Mouse (Mus musculus) E14TG2a.4 (cell line): Measurements from ENCODE around the gene Cerkl.

Source experiments
- H3K27me3 ChIP-seq: 2 replicates; pipeline ENCODE4 v1.6.1; 2014; ENCODE audit warnings: low read length, control low read depth; ENCODE audit not compliant: insufficient read depth
- H3K36me3 ChIP-seq: 2 replicates; pipeline ENCODE4 v1.6.1; 2014; ENCODE audit warnings: low read length, control low read depth; ENCODE audit not compliant: insufficient read depth
- H3K4me1 ChIP-seq: replicated peaks from 2 replicates; pipeline ENCODE4 v1.6.1; 2014; ENCODE audit warnings: low read depth, low read length, control low read depth
- H3K4me3 ChIP-seq: replicated peaks from 2 replicates; pipeline ENCODE4 v1.5.1; 2014; ENCODE audit warnings: mild to moderate bottlenecking, low read length
- H3K9me3 ChIP-seq: 2 replicates; pipeline ENCODE4 v1.6.1; 2014; ENCODE audit warnings: low read length, control low read depth
- CTCF ChIP-seq: conservative IDR thresholded peaks from 2 replicates; pipeline ENCODE4 v1.5.1; 2014; ENCODE audit warnings: low read length
- NANOG ChIP-seq: IDR thresholded peaks from 2 replicates; pipeline ENCODE4 v1.6.1; 2014; ENCODE audit warnings: borderline replicate concordance, low read length, mixed read lengths
- POU5F1 ChIP-seq: IDR thresholded peaks from 2 replicates; pipeline ENCODE4 v1.6.1; 2014; ENCODE audit warnings: low read length, borderline replicate concordance

Cerkl gene

DNA sequence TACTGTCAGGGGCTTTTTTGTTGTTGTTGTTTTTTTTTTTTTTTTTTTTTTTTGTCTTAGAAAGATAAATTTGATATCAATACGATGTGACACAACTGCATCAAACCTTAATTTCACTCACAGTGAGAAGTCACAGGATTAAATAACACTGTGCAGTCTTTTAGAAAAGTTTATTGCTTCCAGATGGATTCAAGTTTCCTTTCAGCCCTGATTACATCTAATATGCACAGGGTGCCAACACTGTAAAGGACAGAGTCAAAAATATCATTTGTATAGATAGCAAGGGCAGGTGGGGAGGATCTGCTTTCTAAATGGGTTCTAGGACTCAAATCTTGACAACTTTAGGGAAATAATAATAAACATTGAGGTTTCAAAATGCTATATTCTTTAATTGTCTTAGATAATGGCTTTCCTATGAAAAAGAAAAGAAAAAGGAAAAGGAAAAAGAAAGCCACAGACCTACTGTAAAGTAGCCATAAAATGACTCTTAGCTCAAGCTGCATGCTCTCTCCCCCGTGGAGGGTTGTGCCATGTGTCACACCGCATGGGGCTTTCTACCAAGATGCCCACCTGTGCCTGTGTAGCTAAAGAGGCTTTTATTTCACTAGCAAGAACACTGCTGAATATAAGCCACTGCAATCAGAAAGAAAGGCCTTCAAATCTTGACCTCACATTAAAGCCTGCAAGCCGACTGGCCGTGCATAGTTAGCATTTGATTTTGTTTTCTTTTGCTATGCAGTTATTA is 50.8 kb downstream of the Cerkl start:
- H3K27me3 ChIP-seq, result no peaks in the 10 kb centered on the region
- H3K9me3 ChIP-seq, result no peaks in the 10 kb centered on the region; the same call in 1 of the 2 replicates
- H3K4me1 ChIP-seq, result no peaks in the 10 kb centered on the region
- H3K36me3 ChIP-seq, result no peaks in the 10 kb centered on the region
- no peak for TF ChIP-seq NANOG
- no peak overlapping the region for H3K4me3 ChIP-seq

DNA sequence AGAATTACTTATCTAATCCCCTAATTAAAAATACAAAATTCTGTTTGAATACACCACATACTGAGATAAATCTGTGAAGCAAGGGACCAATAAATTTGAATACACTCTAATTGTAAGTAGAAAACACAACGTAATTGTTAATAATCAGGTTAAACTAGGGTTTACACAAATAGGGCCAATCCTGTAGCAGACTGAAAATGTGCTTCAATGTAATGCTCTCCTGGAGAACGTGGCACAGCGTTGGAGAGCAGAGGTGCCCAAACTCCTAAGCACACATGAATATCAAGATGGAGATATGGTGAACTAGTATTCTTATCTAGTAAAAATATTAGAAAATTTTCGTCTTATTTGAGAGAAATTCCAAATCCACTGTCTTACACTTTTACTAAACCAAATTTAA is 56.5 kb downstream of the Cerkl start:
- H3K27me3 ChIP-seq, result no peaks in the 10 kb centered on the region
- H3K4me3 ChIP-seq, result no peak overlapping the region
- H3K4me1 ChIP-seq, result 0 out of 2 replicates have a peak, but pooled peaks cover 8% of the 10 kb centered on the region
- H3K9me3 ChIP-seq, result no peaks in the 10 kb centered on the region; the same call in 1 of the 2 replicates
- TF ChIP-seq NANOG (no peak), CTCF (no peak), POU5F1 (no peak)
- H3K36me3 ChIP-seq, result no peaks in the 10 kb centered on the region

DNA sequence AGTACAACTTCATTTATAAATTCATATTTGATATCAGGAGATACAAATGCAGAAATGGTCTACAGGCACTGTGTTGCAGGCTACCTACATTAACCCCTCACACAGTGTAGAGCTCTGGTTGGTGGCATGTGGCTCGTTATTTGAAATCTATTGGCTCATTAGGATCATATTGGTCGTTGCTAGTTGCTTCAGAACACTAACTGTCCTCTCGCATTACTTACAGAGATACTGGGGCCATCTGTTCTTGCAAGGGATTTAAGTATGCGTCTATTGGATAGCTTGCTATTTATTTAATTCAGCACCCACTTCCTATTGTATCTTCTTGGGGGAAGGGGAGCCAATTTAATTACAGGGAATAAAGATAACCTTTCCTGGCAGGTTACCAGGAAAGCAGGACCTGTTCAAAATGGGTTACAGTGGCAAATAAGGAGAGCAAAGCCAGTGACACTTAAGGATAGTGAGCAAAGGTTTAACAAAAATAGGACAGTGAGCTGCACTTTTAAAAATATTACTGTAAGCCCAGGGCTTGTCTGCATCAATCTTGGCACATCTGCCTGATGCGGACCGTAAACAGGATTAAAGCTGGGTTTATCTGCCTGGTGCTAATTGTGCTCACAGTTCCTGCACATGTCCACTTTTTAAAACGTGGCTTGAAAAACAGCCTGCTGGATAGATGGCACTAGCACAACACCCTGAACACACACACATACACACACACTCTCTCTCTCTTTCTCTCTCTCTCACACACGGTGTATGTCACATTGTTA is 57.2 kb downstream of the Cerkl start:
- no peaks in the 10 kb centered on the region for H3K36me3 ChIP-seq
- no peak for TF ChIP-seq CTCF
- no peak for TF ChIP-seq POU5F1
- TF ChIP-seq NANOG, result no peak
- no peak overlapping the region for H3K4me3 ChIP-seq
- no peaks in the 10 kb centered on the region; the same call in 1 of the 2 replicates for H3K9me3 ChIP-seq
- H3K4me1 ChIP-seq, result 0 out of 2 replicates have a peak, but pooled peaks cover 8% of the 10 kb centered on the region
- H3K27me3 ChIP-seq, result no peaks in the 10 kb centered on the region

DNA sequence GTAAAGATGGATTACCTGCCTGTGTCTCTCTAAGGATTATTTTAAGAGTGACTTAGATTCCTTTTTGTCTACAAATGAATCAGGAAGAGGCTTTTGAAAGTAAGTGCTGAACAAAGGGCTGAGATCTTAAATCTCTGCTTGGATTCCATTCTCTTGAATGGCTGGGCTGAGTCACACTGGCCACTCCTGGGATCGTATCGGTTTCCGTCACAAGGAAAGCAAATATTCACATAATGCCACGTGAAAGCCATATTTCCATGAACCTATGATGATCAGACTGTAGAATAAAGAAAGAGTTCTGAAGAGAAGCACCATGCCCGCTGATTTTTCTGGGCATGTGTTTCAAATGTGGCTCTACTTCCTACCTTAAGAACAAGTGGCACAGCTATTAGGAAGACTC is 57.8 kb downstream of the Cerkl start:
- no peaks in the 10 kb centered on the region; the same call in 1 of the 2 replicates for H3K9me3 ChIP-seq
- H3K4me3 ChIP-seq, result no peak overlapping the region
- no peak for TF ChIP-seq CTCF
- no peak for TF ChIP-seq POU5F1
- no peak for TF ChIP-seq NANOG
- no peaks in the 10 kb centered on the region for H3K27me3 ChIP-seq
- 0 out of 2 replicates have a peak, but pooled peaks cover 8% of the 10 kb centered on the region for H3K4me1 ChIP-seq
- H3K36me3 ChIP-seq, result no peaks in the 10 kb centered on the region

DNA sequence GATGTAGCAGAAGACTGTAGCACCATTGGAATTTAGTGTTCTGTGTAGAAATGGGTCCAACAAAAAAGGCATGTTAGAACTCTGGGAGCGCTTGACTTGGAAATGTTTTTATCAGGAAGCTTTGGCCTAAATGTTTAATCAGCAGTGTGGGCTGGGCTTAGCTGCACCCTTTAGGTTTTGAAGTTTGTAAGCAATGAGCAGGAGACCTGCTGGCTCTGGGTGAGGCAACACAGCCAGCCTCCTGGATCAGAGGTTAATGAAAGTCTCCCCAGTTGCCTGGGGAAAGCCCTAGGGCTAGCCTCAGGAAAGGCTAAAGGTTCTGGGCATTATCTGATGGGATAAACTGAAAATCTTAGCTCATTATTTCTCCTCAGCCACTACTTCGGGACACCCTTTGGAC is 58.2 kb downstream of the Cerkl start:
- no peaks in the 10 kb centered on the region for H3K36me3 ChIP-seq
- TF ChIP-seq CTCF (no peak), POU5F1 (no peak), NANOG (no peak)
- 0 out of 2 replicates have a peak, but pooled peaks cover 8% of the 10 kb centered on the region for H3K4me1 ChIP-seq
- H3K4me3 ChIP-seq, result no peak overlapping the region
- no peaks in the 10 kb centered on the region for H3K27me3 ChIP-seq
- H3K9me3 ChIP-seq, result no peaks in the 10 kb centered on the region

DNA sequence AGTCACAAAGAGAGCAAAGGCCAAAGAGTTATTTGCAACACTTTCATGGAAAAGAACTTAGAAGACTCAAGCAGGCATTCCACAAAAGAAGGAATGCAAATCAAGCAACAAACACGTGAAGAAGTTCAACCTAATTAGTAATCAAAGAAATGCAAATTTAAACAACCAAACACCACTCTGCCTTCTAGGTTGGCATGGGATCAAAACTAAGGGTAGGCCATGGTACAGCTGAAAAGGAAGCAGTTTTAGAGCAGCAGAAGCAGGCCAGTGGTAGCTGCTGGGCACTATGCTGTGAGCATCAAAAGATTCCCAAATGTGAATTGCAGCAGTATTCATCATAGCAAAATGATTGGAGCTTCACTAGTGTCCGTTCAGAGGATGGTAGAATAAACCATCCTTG is 59.5 kb downstream of the Cerkl start:
- Histone ChIP-seq H3K9me3 (no peaks in the 10 kb centered on the region), H3K4me3 (no peak overlapping the region), H3K36me3 (no peaks in the 10 kb centered on the region), H3K27me3 (no peaks in the 10 kb centered on the region), H3K4me1 (0 out of 2 replicates have a peak, but pooled peaks cover 8% of the 10 kb centered on the region)
- TF ChIP-seq CTCF, result no peak
- no peak for TF ChIP-seq POU5F1
- TF ChIP-seq NANOG, result no peak

DNA sequence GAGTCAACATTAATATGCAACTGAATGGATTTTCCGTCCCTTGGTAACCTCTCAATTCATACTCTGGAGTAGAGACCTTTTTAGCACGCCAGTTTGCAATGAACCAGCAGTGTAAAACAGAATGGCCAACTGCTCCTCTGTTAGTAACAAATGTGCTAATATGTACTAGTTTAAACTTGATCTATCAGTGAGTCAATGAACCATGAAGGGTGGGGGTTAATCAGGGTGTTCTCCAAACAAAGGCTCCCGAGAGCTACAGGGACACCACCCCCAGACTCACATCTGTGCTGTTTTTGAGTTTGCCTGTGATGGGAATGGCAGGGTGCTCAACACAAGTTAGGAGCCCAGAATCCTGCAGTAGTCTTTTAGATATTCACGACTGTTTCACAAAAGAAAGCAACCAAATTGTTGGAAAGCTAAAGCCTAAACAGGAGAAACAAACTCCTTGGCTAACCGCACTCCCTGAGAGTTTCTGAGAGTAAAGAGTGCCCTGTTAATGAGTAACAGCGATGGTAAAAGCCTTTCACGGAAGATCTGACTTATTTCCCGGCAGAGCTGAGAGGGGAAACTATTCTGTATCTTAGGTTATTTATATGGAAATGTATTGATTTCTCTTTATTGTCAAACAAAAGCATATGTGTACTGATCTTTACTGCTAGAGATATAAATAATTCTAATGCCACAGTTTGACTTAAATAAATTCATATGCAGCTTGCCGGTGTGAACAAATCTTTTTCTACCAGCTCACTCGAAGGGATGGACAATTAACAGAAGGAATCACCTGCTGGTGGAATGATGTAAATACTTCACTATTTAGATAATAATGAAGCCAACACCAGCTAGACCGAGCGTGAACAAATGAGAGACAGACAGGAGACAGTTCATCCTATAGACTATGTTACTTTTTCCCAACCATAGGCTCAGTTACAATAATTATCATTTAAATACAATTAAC is 77.2 kb downstream of the Cerkl start:
- peak; percentile 23 for TF ChIP-seq CTCF
- peak; percentile 59 for TF ChIP-seq NANOG
- TF ChIP-seq POU5F1, result no peak
- H3K9me3 ChIP-seq, result no peaks in the 10 kb centered on the region
- H3K4me1 ChIP-seq, result peaks cover 34% of the 10 kb centered on the region
- no peaks in the 10 kb centered on the region for H3K36me3 ChIP-seq
- H3K27me3 ChIP-seq, result no peaks in the 10 kb centered on the region
- 0 out of 2 replicates have a peak overlapping the region, but pooled peaks have one; percentile 18 for H3K4me3 ChIP-seq
